Mouse (Mus musculus) CD4-positive, CD25-positive, alpha-beta regulatory T cell, adult 4 months (primary cell): Measurements from ENCODE around the gene Kif22. TPM values are rescaled to one million over a fixed set of nuclear protein-coding genes. Genes with fewer than 3 reads are reported as not detected.

Experiments used
- ATAC-seq: one replicate; pipeline ENCODE4 v1.8.0; 2017
- polyA plus RNA-seq, 2 experiments: library from polyadenylated mRNA; unstranded; fragments of 100-300 nt; shearing (Covaris generic); gene quantifications; one replicate each; pipeline ENCODE4 v1.2.1; 2017

Gene Kif22
- polyA plus RNA-seq, 2 experiments from 2014 or later: 13.9 to 20.5 TPM

DNA sequence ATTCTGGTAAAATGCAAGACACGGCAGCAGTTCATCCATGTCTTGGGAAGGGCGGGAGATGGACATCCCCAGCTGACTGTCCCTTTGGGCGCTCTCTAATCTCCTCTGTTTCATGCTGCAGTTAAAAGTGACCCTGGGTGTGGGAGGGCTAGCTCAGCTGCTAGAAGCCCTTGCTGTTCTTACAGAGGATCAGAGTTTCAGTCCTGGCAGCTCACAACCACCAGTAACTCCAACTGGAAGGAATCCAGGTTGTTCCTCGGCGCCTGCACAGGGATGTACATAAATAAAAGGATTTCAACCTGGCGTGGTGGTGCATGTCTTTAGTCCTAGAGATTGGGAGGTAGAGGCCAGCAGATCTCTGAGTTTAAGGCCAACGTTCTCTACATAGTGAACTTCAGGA, 59.2 kb downstream of the Kif22 start:
- no peak for ATAC-seq

DNA sequence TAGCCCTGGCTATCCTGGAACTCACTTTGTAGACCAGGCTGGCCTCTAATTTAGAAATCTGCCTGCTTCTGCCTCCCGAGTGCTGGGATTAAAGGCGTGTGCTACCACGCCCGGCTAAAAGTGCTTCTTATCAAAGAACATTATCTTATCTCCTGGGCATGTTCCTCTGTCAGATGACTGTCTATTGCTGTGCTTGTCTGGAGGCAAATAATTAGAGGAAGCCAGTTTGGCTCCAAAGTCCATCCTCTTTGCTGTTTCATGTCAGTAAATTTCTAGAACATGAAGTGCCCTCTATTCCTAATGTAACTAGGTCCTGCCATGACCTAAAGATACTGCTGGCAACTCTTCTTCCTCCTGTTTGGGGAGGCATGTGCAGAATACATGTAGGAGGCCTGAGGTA, 60.2 kb downstream of the Kif22 start:
- ATAC-seq: no peak

DNA sequence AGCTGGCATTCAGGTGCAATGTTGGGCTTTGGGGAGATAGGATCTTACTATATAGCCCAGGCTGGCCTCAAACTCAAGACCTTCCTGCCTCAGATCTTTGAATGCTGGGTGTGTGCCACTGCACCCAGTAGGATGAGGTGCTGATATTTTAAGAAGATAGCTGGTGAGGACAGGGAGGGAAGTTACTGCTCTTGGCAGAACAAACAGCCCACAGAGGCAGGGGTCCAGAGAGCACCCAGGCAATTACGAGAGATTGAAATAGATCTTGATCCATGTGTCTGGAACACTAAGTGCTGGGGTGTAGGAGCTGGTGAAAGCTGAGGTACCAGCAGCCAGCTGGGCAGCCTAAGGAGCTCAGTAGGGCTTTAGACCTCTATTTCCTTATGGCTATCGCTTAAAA, 60.7 kb downstream of the Kif22 start:
- no peak for ATAC-seq

DNA sequence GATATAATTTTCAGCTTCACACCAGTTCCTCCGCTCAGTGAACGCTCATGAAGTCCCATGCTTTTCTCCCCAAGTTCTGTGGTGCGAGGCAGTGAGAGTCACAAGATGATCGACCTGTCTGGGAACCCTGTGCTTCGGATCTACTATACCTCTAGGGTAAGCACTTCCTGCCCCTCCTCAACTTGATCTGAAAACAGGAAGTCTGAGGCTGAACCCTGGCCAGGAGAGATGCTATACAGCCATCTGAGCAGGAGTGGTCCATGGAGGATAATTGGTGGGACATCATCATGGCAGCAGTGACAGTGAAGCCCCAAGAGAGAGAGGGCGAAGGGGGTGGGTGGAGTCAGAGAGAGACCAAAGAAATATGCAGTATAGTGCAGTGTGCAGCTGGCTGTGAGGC, 63.4 kb downstream of the Kif22 start:
- peak; percentile 27 for ATAC-seq

Other genes starting within 250 kb of the Kif22 start
- gene Ppp4c, start 250.0 kb downstream of the Kif22 start, polyA plus RNA-seq: 100 to 1,000 TPM; 139 to 140 TPM
- not detected for gene Fam57b, start 244.8 kb downstream of the Kif22 start, polyA plus RNA-seq
- not detected for gene 4930451I11Rik, start 210.8 kb downstream of the Kif22 start, polyA plus RNA-seq
- not detected for gene Doc2a, start 195.1 kb downstream of the Kif22 start, polyA plus RNA-seq
- 10 to 100 TPM; 12.7 to 20.6 TPM for gene Hirip3, start 180.5 kb downstream of the Kif22 start, polyA plus RNA-seq
- 10 to 100 TPM; 53.9 to 55.7 TPM for gene Ino80e, start 180.1 kb downstream of the Kif22 start, polyA plus RNA-seq
- 10 to 100 TPM; 15.3 to 15.6 TPM for gene Taok2, start 157.8 kb downstream of the Kif22 start, polyA plus RNA-seq
- gene Tmem219, start 119.6 kb downstream of the Kif22 start, polyA plus RNA-seq: 10 to 100 TPM; 40.2 to 53.2 TPM
- 1 to 10 TPM; 5.5 to 8.9 TPM for gene Kctd13, start 113.6 kb downstream of the Kif22 start, polyA plus RNA-seq
- gene Asphd1, start 92.9 kb downstream of the Kif22 start, polyA plus RNA-seq: under 1 TPM; 0.48 to 0.51 TPM
- gene Sez6l2, start 91.9 kb downstream of the Kif22 start, polyA plus RNA-seq: 1 to 10 TPM; 1.5 to 1.8 TPM
- gene Cdipt, start 66.6 kb downstream of the Kif22 start, polyA plus RNA-seq: 100 to 1,000 TPM; 121 to 152 TPM
- gene Cdiptos, start 66.4 kb downstream of the Kif22 start, polyA plus RNA-seq: 1 to 10 TPM in 1 of 2 experiments, under 1 TPM in 1; 0.32 to 1.1 TPM
- 10 to 100 TPM; 13.7 to 20.9 TPM for gene Mvp, start 27.9 kb downstream of the Kif22 start, polyA plus RNA-seq
- gene Pagr1b, start 26.0 kb downstream of the Kif22 start, polyA plus RNA-seq: 1 to 10 TPM; 1.3 to 2.4 TPM
- 10 to 100 TPM; 49.2 to 70.1 TPM for gene Pagr1a, start 25.1 kb downstream of the Kif22 start, polyA plus RNA-seq
- 10 to 100 TPM; 12.5 to 49.1 TPM for gene Gm42742, start 21.4 kb downstream of the Kif22 start, polyA plus RNA-seq
- gene Prrt2, start 21.3 kb downstream of the Kif22 start, polyA plus RNA-seq: 1 to 10 TPM; 2.6 to 3.3 TPM
- 10 to 100 TPM; 14.5 to 18.4 TPM for gene Maz, start 15.4 kb downstream of the Kif22 start, polyA plus RNA-seq
- gene Zg16, start 44.9 kb upstream of the Kif22 start, polyA plus RNA-seq: under 1 TPM in 1 of 2 experiments, not detected in 1; 0.81 TPM
- gene AI467606, start 48.9 kb upstream of the Kif22 start, polyA plus RNA-seq: 100 to 1,000 TPM; 274 to 321 TPM
- gene Qprt, start 79.8 kb upstream of the Kif22 start, polyA plus RNA-seq: 10 to 100 TPM in 1 of 2 experiments, 1 to 10 TPM in 1; 7.5 to 15.2 TPM
- gene Spn, start 95.4 kb upstream of the Kif22 start, polyA plus RNA-seq: 100 to 1,000 TPM; 101 to 103 TPM
- 10 to 100 TPM; 39.7 to 51.9 TPM for gene Cd2bp2, start 153.6 kb upstream of the Kif22 start, polyA plus RNA-seq
- 10 to 100 TPM; 12.5 to 18.4 TPM for gene Tbc1d10b, start 166.0 kb upstream of the Kif22 start, polyA plus RNA-seq
- 10 to 100 TPM; 25.4 to 31.5 TPM for gene Mylpf, start 166.4 kb upstream of the Kif22 start, polyA plus RNA-seq
- 1 to 10 TPM; 6.6 to 7.9 TPM for gene Zfp553, start 190.6 kb upstream of the Kif22 start, polyA plus RNA-seq
- 100 to 1,000 TPM; 819 to 912 TPM for gene Sept1, start 190.7 kb upstream of the Kif22 start, polyA plus RNA-seq
- gene Zfp771, start 201.8 kb upstream of the Kif22 start, polyA plus RNA-seq: 1 to 10 TPM; 1.3 to 1.6 TPM
- gene Dctpp1, start 218.2 kb upstream of the Kif22 start, polyA plus RNA-seq: 10 to 100 TPM; 39.7 to 50.1 TPM
- 10 to 100 TPM; 17.3 to 23.4 TPM for gene Sephs2, start 231.6 kb upstream of the Kif22 start, polyA plus RNA-seq